Mouse (Mus musculus): Measurements from ENCODE around the gene Rpe65.

Rpe65 gene

DNA sequence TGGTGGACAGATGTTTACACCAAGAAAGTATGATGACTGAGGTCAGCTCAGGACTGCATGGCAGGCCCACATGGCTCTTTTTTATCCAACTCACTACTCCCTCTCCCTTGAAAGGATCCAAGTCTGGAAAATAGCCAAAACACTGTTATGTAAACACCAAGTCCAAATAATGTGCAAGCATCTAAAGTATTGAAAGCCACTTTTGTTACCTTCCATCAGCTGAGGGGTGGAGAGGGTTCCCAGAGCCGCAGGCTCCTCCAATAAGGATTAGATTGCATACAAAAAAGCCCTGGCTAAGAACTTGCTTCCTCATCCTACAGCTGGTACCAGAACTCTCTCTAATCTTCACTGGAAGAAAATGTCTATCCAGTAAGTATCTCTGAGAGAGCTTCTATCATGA, at the start of gene Rpe65:
Gene Rpe65 (plus strand): TSS at position 301 of the 400 bp plus-strand sequence.
- no peak for DNase-seq (ENCODE audit: low read depth)

DNA sequence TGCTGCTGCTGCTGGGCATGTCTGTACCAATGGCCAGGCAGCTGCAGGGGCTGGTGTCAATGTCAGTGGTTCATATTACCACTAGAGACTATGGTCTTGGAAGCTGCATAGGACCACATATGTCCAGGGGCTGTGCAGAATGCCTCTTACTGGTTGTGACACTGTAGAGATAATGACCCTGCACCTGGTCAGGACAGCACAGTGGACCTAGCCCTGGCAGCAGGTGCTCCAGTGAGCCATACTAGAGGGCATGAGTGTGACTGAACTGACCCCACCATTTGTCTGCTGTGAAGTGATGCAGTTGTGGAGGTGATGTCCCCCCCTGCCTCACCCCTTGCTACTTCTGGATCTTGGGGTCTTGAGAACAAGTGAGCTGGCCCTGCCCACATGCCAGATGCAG, 48.8 kb upstream of the Rpe65 start:
- DNase-seq (ENCODE audit: low read depth) = no peak

DNA sequence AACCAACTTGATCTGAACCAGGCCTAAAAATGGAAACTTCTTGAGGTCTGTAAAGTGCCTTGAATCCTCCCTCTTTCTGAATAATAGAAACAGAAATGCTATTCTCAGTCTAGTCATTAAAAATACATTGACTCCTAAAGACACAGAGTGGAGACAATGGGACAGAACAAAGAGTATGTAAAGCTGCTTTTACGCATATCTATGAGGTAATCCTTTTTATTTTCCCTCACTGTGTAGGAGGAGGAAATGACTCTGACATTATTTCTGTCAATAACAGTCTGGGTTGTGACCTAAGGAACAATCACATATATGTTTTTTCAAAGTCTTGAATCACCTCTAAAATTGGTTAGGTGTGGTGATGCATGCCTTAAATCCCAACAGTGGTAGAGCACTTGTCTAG, 16.0 kb downstream of the Rpe65 start:
- DNase-seq (ENCODE audit: low read depth) = no peak

DNA sequence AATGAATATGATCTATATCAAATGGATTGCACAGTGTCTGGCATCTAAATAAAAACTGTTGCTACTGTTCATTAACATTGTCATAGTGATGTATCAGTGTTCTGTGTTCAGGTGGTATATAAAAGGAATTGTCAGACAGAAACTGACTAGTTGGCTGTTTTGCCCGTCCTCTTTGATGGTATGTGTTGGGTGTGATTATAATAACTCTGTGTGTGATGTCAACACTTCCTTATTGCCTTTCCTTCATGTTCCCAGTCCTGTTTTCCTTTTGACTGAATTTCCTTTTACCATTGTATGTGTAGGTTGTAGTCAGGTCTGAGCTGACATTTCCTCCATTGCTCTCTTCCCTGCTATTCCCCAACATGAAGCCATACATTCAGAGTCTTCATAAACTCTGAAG, 22.1 kb downstream of the Rpe65 start:
- DNase-seq (ENCODE audit: low read depth) = no peak

DNA sequence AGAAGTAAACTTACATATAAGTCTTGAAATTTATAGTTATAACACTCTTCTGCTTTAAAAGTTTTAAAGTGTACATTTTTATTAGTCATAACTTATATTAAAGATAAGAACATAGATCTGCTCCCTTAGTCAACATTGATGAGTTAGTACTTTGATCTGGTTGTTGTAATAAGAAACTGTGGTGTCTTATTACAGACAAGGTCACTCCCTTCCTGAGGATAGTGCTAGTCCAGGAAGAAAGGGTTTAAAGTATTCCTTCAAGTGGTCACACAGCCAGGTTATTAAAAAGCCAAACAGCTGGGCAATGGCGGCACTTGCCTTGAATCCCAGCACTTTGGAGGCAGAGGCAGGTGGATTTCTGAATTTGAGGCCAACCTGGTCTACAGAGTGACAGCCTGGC, 25.0 kb downstream of the Rpe65 start:
- no peak for DNase-seq (ENCODE audit: low read depth)

DNA sequence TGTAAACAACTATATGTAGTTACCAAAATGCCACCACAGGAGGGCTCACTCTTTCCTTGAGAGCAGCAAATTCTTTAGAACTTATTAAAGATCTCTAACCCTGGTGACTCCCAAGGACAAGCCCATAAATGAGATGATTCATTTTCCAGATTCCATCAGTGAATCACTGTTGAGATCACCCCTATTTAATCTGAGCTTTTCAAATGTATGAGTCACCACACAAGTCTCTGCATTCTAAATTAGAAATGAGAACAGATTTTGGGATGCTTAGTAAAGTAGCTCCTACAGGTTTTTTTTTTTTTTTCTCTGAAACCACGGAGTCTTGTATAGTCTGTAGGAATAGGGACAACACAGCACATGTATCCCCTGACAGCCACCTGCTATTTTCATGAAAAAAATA, 61.8 kb downstream of the Rpe65 start:
- DNase-seq (ENCODE audit: low read depth) = no peak

DNA sequence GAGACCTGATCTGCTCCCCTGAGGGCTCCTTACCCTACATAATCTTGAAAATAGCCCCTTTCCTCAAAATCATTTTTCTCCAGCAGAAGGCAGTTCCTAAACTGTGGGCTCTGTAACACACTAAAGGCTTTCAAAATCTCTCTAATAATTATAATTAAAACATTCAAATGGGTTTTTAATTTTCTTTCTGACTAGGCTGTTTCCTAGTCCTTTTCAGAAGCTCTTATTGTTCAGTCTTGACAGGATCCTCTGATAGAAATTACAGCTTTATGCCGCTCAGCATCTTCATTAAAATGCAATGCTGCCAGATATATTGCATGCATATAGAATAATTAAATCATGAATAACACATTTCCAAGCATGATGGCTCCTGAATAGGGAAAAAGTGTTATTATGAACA, 64.4 kb downstream of the Rpe65 start:
- no peak for DNase-seq (ENCODE audit: low read depth)

All from c-Kit-positive CD71-negative TER-119-negative erythroid progenitor cells, embryonic 14.5 days (primary cell).